Mouse (Mus musculus): Measurements from ENCODE around the gene Xrra1.

DNA sequence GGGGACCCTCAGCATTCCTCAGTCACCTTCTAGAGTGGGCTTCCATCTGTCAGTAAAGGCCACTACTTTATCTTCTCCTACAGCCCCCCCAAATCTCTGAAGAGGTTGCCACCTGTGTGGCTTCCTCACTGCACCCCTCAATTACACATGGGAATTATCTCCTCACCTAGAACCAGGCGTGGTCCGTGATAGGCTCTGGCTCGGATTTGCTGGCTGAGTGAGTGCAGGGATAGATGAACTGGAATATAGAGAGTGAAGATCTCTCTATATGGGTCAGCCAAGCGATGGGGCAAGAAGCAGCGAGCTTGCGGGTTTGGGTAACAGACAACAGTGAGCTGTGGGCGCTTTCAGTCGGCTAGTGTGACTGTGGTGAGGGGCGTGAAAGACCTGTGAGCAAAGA, 33.4 kb upstream of the Xrra1 start:
- TF ChIP-seq POLR2A (IDR thresholded peaks at IDR 0.05; ENCODE audit: insufficient read depth, low read depth, low read length) (no peak), CTCF (IDR thresholded peaks at IDR 0.05; ENCODE audit: insufficient read depth, low read depth, low read length) (no peak)
